In genomic region chr3:39460183-39460888, GRCm38 (mm10) we compare ENCODE assay signal across 8 mouse cellular contexts.
A peak's percentile ranks its signal among the peaks of the same experiment; 100 is the strongest.
DNase-seq lines count a peak whose midpoint lies in the region; ATAC-seq lines count a peak whose summit lies in the region.

No protein-coding gene starts in this region.

- no peaks in the 10 kb centered on the region for H3K9me3 ChIP-seq in kidney, embryonic 16.5 days (ENCODE audit: low read length)
- H3K9me3 ChIP-seq in forebrain, embryonic 14.5 days (replicated peaks; ENCODE audit: control insufficient read depth, low read length), result no peaks in the 10 kb centered on the region

- 50% methylated on average over 14 of the region's 14 CpGs for WGBS in kidney, embryonic 16.5 days
- 34% methylated on average over 14 of the region's 14 CpGs for WGBS in forebrain, embryonic 14.5 days

- no peak for DNase-seq in kidney, postnatal 36 days
- peak; percentile 35 for DNase-seq in embryo, embryonic 11 days
- peak; percentile 82 for DNase-seq in forebrain, embryonic 14.5 days (ENCODE audit: low spot score)
- DNase-seq in lung, postnatal 4 days, result peak; percentile 9 to 42
- no peak for DNase-seq in retina, postnatal 1 day
- no peak for DNase-seq in urinary bladder, postnatal 4 days (ENCODE audit: low spot score in 2 of 2)
- no peak for DNase-seq in adrenal gland, postnatal 36 days

- H3K9ac ChIP-seq in kidney, embryonic 16.5 days (replicated peaks; ENCODE audit: low read length), result no peak overlapping the region
- no peak overlapping the region for H3K9ac ChIP-seq in forebrain, embryonic 14.5 days (ENCODE audit: low read length)

- peak overlapping the region; percentile 61; the same call in 1 of the 2 replicates for H3K27ac ChIP-seq in kidney, embryonic 16.5 days (ENCODE audit: low read length)
- H3K27ac ChIP-seq in forebrain, embryonic 14.5 days (ENCODE audit: low read depth, low read length), result peak overlapping the region; percentile 64

- no peak overlapping the region for H3K4me3 ChIP-seq in kidney, embryonic 16.5 days (ENCODE audit: low read length)
- no peak overlapping the region for H3K4me3 ChIP-seq in forebrain, embryonic 14.5 days (ENCODE audit: low read depth, low read length)

- H3K4me2 ChIP-seq in kidney, embryonic 16.5 days (replicated peaks; ENCODE audit: low read depth, low read length), result peak overlapping the region; percentile 37; the same call in 1 of the 2 replicates
- H3K4me2 ChIP-seq in forebrain, embryonic 14.5 days (ENCODE audit: low read length), result peak overlapping the region; percentile 6; the same call in 1 of the 2 replicates

- no peaks in the 10 kb centered on the region for H3K36me3 ChIP-seq in kidney, embryonic 16.5 days (ENCODE audit: insufficient read depth, low read length)
- no peaks in the 10 kb centered on the region for H3K36me3 ChIP-seq in forebrain, embryonic 14.5 days (ENCODE audit: control insufficient read depth, insufficient read depth, low read length)

- ATAC-seq in kidney, embryonic 16.5 days (ENCODE audit: low FRiP score, low TSS enrichment), result no peak
- ATAC-seq in forebrain, embryonic 14.5 days, result peak; percentile 96

- H3K4me1 ChIP-seq in kidney, embryonic 16.5 days (ENCODE audit: insufficient read depth, low read length), result peaks cover 5% of the 10 kb centered on the region; the same call in 1 of the 2 replicates
- peaks cover 7% of the 10 kb centered on the region for H3K4me1 ChIP-seq in forebrain, embryonic 14.5 days (ENCODE audit: control insufficient read depth, insufficient read depth, low read length)

- H3K27me3 ChIP-seq in kidney, embryonic 16.5 days (ENCODE audit: insufficient read depth, low read length), result no peaks in the 10 kb centered on the region
- H3K27me3 ChIP-seq in forebrain, embryonic 14.5 days (replicated peaks; ENCODE audit: control insufficient read depth, insufficient read depth, low read length), result no peaks in the 10 kb centered on the region

Comparison
In these comparisons a context has a peak if more than half of its experiments do, and no peak if none do; other contexts are left out.
1. DNase-seq: peak in embryo, embryonic 11 days (single experiment), forebrain, embryonic 14.5 days (single experiment) and lung, postnatal 4 days (2 of 2); none in kidney, postnatal 36 days (0 of 2), retina, postnatal 1 day (single experiment), urinary bladder, postnatal 4 days (0 of 2) and adrenal gland, postnatal 36 days (0 of 2).